Mouse (Mus musculus): ENCODE measurements around the gene Fkrp.
A peak's percentile ranks its signal among the peaks of the same experiment; 100 is the strongest.

The Fkrp gene

DNA sequence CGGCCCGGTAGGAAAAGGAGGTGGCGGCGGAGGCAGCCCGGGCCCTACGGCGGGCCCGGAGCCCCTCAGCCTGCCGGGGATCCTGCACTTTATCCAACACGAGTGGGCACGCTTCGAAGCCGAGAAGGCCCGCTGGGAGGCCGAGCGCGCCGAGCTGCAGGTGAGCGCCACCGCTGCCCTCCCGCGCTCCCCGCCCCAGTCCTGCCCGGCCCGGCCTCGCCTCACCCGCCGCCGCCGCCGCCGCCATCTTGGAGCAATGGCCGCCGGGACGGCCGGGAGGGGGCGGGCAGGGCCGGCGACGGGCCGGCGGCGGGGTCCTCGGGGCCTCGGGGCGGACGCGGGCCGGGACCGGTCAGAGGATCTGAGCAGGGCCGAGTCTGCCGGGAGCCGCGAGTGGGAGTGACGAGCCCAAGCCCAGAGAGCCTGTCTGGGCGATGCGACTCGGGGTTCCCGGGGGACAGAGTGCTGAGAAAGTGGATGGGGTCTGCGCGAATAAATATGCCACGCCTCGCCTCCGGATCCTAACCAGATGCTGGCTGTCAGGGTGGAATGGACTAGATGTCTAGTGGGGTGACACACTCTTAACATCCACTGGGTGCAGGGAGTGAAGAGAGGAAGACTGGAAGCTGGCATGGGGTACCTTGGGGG is at the start of gene Fkrp:
TSS of gene Fkrp (minus strand) at position 258 of the 648 bp plus-strand sequence.
- peak in 1 of 2 experiments; percentile 52 for DNase-seq (ENCODE audit: low spot score in 2 of 2)

DNA sequence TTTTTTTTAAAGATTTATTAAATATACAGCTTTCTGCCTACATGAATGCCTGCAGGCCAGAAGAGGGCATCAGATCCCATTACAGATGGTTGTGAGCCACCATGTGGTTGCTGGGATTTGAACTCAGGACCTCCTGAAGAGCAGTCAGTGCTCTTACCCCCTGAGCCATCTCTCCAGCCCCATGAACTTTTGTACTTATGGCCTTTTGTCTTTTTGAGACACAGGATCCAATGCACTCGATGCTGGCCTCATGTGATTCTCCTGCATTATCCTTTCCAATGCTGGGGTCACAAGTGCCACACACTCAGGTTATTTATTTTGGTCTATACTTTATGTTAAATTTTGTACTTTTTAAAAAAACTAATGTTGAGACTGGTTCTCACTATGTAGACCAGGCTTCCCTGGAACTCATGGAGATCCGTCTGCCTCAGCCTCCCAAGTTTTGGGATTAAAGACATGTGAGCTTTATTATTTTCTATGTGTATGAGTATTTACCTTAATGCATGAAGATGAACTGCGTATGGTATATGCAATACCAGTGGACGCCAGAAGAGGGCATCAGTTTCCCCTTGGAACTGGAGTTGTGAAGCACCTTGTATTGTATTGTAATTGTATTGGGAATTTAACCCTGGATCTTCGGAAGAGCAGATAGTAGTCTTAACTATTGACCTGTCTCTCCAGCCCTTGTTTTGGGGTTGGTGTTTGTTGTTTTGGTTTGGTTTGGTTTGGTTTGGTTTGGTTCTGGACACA is 43.5 kb upstream of the Fkrp start:
- DNase-seq (ENCODE audit: low spot score in 2 of 2), result no peak

DNA sequence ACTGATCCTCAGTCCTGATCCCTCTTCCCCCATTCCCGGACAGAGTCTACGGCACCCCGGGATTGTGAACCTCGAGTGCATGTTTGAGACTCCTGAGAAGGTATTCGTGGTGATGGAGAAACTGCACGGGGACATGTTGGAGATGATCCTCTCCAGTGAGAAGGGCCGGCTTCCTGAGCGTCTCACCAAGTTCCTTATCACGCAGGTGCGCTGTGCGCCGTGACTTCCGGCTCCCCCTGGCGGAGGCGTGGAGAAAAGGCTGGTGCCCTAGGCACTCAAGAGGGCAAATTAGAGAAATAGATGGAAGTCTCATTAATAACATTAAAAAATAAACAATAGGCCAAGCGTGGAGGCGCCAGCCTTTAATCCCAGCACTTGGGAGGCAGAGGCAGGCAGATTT is 41.8 kb upstream of the Fkrp start:
- DNase-seq (ENCODE audit: low spot score in 2 of 2), result no peak

DNA sequence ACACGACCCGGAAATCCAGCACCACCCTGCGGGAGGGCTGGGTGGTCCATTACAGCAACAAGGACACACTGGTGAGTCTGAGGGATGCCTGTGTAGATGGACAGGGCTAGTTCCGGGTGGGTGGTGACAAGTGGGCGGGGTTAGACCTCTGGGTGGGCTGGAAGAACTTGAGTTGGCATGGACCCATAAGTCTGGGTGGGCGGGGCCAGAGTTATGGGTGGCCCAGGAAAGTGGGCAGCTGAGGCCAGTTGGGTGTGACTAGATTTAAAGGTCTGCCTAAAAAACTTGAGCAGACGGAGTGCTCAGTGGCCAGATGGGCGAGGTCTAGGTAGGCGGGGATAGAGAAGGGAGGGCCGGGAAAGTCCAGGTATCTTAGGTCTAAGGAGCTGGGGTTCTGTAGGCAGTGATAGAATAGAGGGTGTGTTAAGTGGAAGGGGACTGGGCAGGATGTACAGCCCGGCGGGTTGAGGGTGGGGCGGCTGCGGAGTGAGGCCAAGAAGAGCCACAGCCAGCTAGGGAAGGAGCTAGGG is 36.8 kb upstream of the Fkrp start:
- no peak for DNase-seq (ENCODE audit: low spot score in 2 of 2)

DNA sequence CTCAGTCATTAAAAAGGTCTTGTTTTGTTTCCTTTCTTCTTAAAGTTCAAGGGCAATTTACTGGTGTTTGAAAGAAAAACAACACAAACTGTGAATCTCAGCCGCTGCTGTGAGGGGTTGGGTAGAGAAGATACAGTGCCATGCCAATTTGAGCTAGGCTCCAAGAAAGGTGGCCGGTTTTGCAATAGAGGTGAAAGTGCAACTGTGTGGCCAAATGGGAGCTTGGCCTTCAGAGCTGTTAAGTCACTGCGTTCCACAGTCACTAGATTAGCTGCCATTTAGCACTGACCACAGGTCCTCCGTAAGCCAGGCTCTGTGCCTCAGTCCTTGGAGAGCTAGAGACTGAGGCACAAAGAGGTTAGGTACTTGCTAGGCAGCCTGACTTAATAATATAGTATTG is 35.1 kb upstream of the Fkrp start:
- DNase-seq (ENCODE audit: low spot score in 2 of 2), result no peak

DNA sequence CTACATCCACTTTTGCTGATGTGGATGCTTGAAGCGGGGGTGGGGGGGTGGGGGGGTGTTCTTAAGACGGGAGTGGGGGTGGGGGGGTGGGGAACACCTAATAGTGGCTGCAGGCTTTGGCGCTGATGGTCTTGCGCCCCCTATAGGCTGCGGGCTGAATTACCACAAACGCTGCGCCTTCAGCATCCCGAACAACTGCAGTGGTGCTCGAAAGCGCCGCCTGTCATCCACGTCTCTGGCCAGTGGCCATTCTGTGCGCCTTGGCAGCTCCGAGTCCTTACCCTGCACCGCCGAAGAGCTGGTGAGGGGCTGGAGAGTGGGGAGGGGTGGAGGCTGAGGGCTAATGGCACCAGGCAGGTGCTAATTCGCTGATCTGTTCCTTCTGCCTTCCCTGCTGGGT is 32.0 kb upstream of the Fkrp start:
- DNase-seq (ENCODE audit: low spot score in 2 of 2), result no peak

DNA sequence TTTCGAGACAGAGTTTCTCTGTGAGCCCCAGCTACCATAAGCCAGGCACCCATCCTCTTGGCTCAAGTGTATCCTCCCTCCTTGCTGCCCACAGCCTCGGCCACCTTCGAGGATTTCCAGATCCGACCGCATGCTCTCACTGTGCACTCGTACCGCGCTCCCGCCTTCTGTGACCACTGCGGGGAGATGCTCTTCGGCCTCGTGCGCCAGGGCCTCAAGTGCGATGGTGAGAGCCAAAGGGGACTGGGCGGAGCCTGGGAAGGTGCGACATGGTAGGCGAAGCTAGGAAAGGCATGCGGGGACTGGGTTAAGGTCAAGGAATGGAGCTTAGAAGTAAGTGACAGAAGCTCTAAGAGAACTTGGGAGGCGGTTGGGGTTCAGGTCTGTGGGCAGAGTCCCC is 31.0 kb upstream of the Fkrp start:
- no peak for DNase-seq (ENCODE audit: low spot score in 2 of 2)

DNA sequence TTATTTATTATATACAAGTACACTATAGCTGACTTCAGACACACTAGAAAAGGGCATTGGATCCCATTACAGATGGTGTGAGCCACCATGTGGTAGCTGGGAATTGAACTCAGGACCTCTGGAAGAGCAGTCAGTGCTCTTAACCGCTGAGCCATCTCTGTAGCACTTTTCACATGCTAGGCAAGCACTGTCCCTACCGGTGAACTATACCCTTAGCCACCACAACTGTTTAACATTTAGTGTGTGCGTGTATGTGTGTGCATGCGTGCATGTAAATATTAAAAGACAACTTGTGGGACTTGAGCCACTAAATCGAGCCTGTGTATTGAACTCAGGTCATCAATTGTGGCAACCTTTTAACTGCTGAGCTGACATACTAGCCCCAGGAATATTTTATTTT is 30.2 kb upstream of the Fkrp start:
- no peak for DNase-seq (ENCODE audit: low spot score in 2 of 2)

DNA sequence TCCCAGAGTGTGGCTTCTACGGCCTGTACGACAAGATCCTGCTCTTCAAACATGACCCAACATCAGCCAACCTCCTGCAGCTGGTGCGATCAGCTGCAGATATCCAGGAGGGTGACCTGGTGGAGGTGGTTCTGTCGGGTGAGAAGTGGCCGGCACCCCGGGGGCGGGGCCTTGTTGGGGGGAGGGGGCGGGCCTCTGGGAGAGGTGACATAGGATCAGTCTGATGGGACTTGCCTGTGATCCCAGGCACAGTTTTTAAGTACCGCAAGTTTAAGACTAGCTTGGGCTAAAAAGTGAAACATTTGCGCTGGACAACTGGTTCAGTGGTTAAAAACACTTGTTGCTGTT is 29.3 kb upstream of the Fkrp start:
- no peak for DNase-seq (ENCODE audit: low spot score in 2 of 2)

DNA sequence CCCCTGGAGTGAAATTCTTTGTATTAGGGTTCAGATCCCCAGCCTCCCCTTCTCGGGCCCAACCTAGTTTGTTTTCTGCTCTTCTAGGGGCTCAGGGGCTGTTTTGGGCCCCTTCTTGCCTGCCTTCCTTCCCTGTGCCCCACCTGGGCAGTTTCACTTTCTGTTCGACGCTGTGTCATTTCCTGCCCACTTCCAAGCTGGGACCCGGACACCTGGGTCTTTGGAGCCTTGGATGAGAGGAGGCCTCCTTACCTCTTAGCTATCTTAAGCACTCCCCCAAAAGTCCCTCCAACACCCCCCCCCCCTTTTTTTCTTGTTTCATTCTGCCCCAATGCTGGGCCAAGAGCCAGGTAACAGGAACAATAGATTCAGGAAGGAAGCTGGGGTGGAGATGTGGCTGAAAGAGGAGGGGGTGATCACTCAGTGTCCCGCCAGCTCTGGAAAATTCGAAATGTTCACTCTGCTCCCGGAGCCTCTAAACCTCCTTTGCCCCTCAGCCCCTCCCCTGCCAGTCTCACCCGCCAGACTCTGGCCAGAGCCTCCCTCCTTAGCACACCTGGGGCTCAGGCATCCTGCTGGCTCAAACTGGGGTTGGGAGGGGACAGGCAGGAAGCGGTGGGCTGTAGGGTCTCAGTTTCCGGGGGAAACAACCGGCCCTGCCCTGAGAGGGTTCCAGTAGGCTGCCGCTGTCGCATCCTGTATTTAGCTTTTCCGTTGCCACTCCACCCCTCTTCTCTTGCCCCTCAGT is 28.7 kb upstream of the Fkrp start:
- DNase-seq (ENCODE audit: low spot score in 2 of 2), result no peak

DNA sequence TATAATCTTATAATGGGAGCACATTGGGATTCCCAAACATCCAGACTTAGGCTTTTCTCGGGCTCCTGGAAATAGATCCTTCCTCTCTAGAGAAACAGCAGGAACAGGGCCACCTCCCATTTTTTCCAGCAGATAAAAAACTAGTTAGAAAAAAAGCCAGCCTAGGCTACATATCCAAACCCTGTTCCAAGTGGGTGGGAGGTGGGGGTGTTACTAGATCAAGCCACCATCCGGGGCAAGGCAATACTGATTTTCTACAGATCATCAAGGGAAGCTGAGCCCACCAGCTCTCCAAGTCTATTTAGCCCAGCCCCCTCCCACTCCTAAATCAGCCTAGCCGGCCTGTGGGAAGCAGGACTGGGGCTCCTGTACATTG is 28.2 kb upstream of the Fkrp start:
- DNase-seq (ENCODE audit: low spot score in 2 of 2), result no peak

DNA sequence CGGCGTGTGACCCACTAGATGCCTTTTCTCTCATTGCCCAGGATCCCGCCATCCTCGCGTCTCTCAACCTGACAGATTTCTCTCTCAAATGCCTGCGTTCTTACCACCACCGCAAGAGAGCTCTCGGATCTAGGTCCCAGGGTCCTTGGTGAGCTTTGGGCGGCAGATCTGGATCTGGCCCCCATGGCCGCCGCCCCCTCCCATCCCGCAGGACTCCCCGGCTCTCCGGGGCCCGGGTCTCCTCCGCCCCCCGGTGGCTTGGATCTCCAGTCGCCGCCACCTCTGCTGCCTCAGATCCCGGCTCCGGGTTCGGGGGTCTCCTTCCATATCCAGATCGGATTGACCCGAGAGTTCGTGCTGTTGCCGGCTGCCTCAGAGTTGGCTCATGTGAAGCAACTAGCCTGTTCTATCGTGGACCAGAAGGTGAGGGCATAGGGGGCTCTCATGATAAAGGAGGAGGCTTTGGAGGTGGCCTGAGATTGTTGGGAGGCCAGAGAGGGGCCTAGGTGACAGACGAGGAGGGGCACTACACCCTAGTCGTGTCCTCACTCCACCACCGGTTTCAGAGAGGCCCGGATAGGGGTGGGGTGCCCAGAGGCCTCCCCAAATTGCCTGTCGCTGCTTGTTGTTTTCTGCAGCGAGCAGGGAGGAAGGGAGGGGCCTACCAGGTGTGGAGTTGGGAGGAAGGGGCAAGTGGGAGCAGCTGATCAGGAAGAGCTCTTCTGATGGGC is 27.1 kb upstream of the Fkrp start:
- no peak for DNase-seq (ENCODE audit: low spot score in 2 of 2)

DNA sequence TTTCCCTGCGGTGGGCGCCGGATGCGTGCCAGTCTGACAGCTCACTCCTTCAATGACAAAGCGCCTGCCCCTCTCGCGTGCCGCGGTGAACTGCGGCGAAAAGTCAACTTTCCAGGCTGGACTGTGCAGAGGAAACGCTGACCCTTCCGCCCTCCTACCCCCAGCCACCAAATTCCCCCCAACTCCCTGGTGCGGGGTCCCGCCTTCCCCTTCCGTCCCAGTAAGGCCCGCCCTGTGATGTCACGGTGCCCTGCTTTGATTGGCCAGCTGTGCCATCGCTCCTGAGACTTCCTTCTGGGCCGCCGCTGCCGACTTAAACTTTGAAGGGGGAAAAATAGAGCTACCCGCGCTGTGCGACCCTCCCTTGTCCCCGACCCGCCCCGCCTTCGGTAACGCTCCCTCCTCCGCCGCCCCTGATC is 26.1 kb upstream of the Fkrp start, which contains the start of gene Prkd2:
TSS of gene Prkd2 (plus strand) at position 258 of the 419 bp plus-strand sequence.
- DNase-seq (ENCODE audit: low spot score in 2 of 2), result peak; percentile 86 to 92

DNA sequence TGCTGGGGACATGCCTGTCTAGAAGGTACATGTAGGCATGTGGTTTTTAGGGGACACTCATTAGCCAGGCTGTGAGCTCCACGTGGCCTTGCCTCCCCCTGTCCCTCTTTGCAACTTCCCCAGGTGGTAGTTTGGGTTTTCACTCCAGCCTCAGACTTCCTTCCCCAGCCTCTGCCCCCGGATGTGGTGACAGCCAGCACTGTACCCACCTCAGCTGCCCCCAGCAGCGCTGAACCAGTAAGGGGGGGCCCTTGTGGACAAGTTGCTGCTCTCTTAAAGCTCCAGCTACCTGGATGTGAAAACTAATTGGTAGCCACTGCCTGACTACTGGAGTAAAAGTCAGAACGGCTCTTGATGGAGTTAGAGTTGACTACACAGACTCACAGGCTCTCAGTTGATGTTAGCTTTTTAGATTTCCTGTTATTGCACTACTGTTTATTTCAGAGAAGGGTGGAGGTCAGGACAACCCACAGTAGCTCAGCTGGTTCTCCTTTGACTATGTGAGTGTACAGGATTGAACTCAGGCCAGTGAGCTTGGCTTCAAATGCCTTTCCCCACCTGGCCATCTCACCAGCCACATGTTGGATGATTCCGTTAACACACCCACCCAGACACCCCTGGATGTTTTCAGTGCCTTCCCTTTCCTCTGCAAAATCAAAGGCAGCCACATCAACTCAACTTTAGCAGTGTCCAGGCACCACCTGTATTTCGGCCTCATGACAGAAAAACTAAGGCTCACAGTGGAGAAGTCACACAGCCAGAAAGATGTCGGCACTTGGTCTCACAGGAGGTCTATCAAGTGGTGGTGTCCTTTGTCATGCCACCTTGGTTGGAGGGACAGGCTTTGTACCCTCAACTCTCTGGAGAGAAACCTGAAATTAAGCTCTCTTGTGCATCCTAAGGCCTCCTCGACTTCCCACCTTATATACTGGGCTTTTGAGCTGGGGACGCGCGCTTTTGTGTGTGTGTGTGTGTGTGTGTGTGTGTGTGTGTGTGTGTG is 25.3 kb upstream of the Fkrp start:
- no peak for DNase-seq (ENCODE audit: low spot score in 2 of 2)

DNA sequence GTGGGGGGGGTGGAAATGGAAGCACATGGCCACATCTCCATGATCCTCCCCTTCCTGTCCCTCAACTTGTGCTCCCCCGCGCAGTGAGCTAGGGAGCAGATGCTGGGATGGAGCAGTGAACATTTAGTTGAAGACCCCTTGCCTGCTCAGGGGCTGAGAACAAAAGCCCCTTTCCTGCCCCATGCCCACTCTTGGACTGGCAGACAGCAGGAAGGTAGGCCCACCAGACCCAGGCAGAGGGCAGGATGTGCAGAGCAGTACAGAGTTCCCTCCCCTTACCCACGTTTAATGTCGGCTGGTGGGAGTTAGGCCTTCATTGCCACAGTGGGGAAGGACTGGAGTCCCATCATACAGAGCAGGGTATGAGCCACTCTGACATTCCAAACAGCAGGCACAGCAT is 24.5 kb upstream of the Fkrp start:
- no peak for DNase-seq (ENCODE audit: low spot score in 2 of 2)

DNA sequence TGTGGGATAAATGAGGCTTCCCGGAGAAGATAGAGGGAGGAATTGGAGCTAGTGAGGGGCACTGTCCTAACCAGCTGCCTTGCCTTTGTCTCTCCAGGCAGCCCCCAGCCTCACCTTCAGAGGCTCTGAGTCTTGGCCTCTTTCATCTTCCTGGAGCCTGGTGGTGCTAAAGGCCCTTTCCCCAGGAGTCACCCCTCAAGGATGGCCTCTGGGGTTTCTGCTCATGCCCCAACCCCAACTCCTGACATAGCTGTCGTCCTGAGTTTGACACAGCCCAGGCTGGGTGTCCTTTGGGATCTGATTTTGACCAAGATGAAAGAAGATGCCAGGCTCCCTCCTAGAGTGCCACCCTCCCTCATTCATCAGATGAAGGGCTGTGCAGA is 23.6 kb upstream of the Fkrp start:
- no peak for DNase-seq (ENCODE audit: low spot score in 2 of 2)

DNA sequence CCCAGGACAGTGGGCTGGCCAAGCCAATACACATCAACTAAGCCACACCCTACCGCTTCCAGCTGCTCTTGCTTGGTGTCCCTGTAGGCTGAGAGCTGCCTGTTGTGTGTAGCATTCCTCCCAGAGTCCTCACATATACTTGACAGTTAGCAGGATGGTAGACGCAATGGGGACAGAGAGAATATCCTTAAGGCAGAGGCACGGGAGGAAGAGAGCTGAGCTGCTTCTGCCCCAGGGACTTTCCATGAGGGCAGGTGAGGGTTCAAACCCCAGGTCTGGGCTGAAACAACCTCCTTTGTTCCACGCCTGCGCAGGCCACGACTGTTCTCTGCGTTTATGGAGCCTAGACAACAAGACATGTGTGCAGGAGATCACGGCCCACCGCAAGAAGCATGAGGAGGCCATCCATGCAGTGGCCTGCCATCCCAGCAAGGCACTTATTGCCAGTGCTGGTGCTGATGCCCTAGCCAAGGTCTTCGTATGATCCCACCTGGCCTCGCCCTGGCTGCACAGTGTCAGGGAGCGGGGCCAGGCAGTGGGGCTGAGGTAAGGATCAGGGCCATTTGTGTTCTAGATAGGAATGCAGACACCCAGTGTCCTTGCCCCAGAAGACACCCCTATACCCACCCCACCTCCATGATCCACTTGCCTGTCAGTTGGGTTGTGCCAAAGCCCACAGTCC is 23.0 kb upstream of the Fkrp start:
- no peak for DNase-seq (ENCODE audit: low spot score in 2 of 2)

DNA sequence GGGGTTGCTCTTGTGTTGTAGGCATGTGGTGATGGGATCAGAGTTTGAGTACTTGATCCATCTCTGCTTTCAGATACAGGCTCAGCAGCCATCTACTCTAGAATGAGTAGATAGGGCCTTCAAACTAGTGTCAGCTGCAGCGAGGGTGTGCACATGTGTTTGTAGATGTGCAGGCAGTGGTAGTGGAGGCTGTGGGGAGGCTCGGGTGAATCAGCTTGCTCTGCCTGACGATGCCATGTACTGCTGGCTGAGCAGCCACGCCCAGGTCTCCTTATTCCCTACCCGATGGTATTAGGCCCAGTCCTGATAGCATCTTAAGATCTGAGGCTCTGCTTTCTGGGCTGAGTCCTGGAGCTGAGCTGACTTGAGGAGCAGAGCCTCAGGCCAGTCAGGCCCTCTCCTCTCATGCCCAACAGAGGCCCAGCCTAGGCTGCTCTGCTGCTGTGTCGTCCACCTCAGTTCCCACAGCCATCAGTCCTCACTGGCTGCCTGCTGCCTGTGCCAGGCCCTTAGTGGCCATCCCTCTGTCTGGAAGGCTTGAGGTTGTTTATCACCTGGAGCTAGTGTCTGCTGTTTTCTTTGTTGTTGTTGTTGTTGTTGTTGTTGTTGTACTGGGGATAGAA is 22.4 kb upstream of the Fkrp start:
- DNase-seq (ENCODE audit: low spot score in 2 of 2), result no peak

DNA sequence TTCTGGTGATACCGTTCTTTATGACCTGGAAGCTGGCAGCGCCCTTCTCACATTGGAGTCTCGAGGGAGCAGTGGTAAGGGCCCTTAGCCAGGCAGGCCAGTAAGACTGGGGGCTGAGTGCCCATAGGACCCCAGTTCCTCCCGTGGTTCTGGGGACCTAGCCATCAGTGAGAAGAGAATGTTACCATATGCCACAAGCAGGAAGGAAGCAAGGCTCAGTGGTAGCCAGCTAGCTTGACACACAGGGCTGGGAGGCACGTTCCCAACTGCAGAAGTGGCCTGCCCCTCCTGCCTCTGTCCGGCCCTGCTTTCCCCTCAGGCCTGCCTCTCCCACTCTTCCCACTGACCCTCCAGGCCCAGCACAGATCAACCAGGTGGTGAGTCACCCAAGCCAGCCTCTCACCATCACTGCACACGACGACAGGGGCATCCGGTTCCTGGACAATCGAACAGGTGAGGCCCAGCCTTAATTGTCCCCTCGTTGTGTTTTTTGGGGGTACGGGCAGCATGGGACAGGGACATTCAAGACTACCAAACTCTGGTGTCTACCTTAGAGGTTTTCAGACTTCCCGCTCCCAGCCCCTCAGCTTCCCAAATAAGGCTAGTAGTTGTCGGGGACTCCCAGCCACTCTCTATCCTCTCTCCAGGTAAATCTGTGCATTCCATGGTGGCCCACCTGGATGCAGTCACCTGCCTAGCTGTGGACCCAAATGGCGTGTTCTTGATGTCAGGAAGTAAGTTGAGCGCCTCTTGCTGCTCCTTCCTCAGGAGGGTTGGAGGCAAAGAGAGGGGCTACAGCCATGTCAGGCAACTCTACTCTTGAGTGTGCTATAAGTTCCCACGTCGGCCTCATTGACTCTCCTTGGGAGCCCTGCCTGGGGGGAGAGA is 21.6 kb upstream of the Fkrp start:
- DNase-seq (ENCODE audit: low spot score in 2 of 2), result no peak

Measured in urinary bladder, postnatal 4 days (tissue).